Mouse (Mus musculus) myocyte (in vitro differentiated cells): ENCODE measurements around the gene Dgki. TPM values are rescaled to one million over a fixed set of nuclear protein-coding genes. Genes with fewer than 3 reads are reported as not detected.

Source experiments
- H3K27me3 ChIP-seq: one replicate; pipeline ENCODE4 v1.6.1; 2011; ENCODE audit not compliant: control insufficient read depth, insufficient read depth, insufficient read length
- H3K36me3 ChIP-seq: one replicate; pipeline ENCODE4 v1.6.1; 2011; ENCODE audit not compliant: control insufficient read depth, insufficient read depth
- H3K4me2 ChIP-seq: one replicate; pipeline ENCODE4 v1.6.1; 2011; ENCODE audit warnings: low read depth, control low read depth
- H3K4me3 ChIP-seq: one replicate; pipeline ENCODE4 v1.5.1; 2011; ENCODE audit warnings: mild to moderate bottlenecking, control low read depth, moderate library complexity
- H3K79me2 ChIP-seq: one replicate; pipeline ENCODE4 v1.6.1; 2011; ENCODE audit not compliant: control insufficient read depth, insufficient read depth
- H3ac ChIP-seq: one replicate; pipeline ENCODE4 v1.6.1; 2011; ENCODE audit not compliant: control insufficient read depth, insufficient read length
- CEBPB ChIP-seq: IDR thresholded peaks from 2 replicates; pipeline ENCODE4 v1.6.1; 2011; ENCODE audit warnings: mild to moderate bottlenecking, moderate library complexity; ENCODE audit not compliant: poor library complexity, insufficient read depth, severe bottlenecking
- E2F4 ChIP-seq: IDR thresholded peaks from one replicate; pipeline ENCODE4 v1.6.1; 2011; ENCODE audit warnings: mild to moderate bottlenecking, control low read depth, moderate library complexity; ENCODE audit not compliant: insufficient read depth
- MAX ChIP-seq: IDR thresholded peaks from one replicate; pipeline ENCODE4 v1.6.1; 2011; ENCODE audit warnings: low read depth, mild to moderate bottlenecking, control low read depth
- MYOD1 ChIP-seq, 3 experiments: IDR thresholded peaks; one replicate each; pipeline ENCODE4 v1.6.1; 2011; ENCODE audit warnings: control low read depth in 2 of 3, low read depth in 2 of 3, mild to moderate bottlenecking in 2 of 3, moderate library complexity in 1 of 3; ENCODE audit not compliant: insufficient read length in 2 of 3, control insufficient read depth in 1 of 3
- MYOG ChIP-seq, 3 experiments: IDR thresholded peaks; one replicate each; pipeline ENCODE4 v1.6.1; 2011; ENCODE audit warnings: control low read depth in 2 of 3, low read depth in 2 of 3, mild to moderate bottlenecking in 2 of 3; ENCODE audit not compliant: insufficient read length in 2 of 3, control insufficient read depth in 1 of 3, insufficient read depth in 1 of 3
- POLR2A ChIP-seq: IDR thresholded peaks from one replicate; pipeline ENCODE4 v1.6.1; 2011; ENCODE audit warnings: low read depth, mild to moderate bottlenecking, control low read depth, moderate library complexity; ENCODE audit not compliant: insufficient read length
- POLR2AphosphoS2 ChIP-seq: IDR thresholded peaks from one replicate; pipeline ENCODE4 v1.6.1; 2011; ENCODE audit warnings: low read depth, control low read depth; ENCODE audit not compliant: insufficient read length
- REST ChIP-seq: IDR thresholded peaks from one replicate; pipeline ENCODE4 v1.6.1; 2011; ENCODE audit warnings: mild to moderate bottlenecking, control low read depth, moderate library complexity; ENCODE audit not compliant: insufficient read depth, insufficient read length
- SRF ChIP-seq: IDR thresholded peaks from one replicate; pipeline ENCODE4 v1.6.1; 2011; ENCODE audit warnings: low read depth; ENCODE audit not compliant: control insufficient read depth, insufficient read length
- TCF12 ChIP-seq: IDR thresholded peaks from one replicate; pipeline ENCODE4 v1.6.1; 2011; ENCODE audit warnings: mild to moderate bottlenecking, control low read depth; ENCODE audit not compliant: poor library complexity, insufficient read depth, severe bottlenecking
- TCF3 ChIP-seq: IDR thresholded peaks from one replicate; pipeline ENCODE4 v1.6.1; 2011; ENCODE audit warnings: low read depth, control low read depth; ENCODE audit not compliant: insufficient read length
- USF1 ChIP-seq: IDR thresholded peaks from one replicate; pipeline ENCODE4 v1.6.1; 2011; ENCODE audit warnings: low read depth, mild to moderate bottlenecking, control low read depth, moderate library complexity
- polyA plus RNA-seq: library from polyadenylated mRNA; unstranded; fragments of >200 nt; fragmentation: generic; extraction: Trizol; gene quantifications from one replicate; pipeline ENCODE4 v1.2.1, GENCODE M21; 2012; ENCODE audit warnings: missing spikeins

Gene Dgki
- polyA plus RNA-seq, 1 experiment = 0.02 TPM

GRCm38 (mm10) chr6:37016046-37016445 lies 283.9 kb downstream of the Dgki start:
- no peaks in the 10 kb centered on the region for H3K36me3 ChIP-seq
- H3K4me2 ChIP-seq = no peak overlapping the region
- H3K27me3 ChIP-seq = no peaks in the 10 kb centered on the region
- no peak for TF ChIP-seq E2F4
- no peak for TF ChIP-seq MYOD1 (IDR thresholded peaks at IDR 0.05; ENCODE audit: control insufficient read depth in 1 of 3, insufficient read length in 2 of 3, low read depth in 2 of 3)
- no peak for TF ChIP-seq SRF
- no peak for TF ChIP-seq MAX
- no peak for TF ChIP-seq MYOG (IDR thresholded peaks at IDR 0.05; ENCODE audit: control insufficient read depth in 1 of 3, insufficient read depth in 1 of 3, insufficient read length in 2 of 3, low read depth in 2 of 3)
- TF ChIP-seq USF1 = no peak
- no peak for TF ChIP-seq POLR2A
- no peak for TF ChIP-seq POLR2AphosphoS2
- TF ChIP-seq REST = no peak
- TF ChIP-seq TCF12 = no peak
- no peak for TF ChIP-seq CEBPB
- TF ChIP-seq TCF3 = no peak
- H3K4me3 ChIP-seq = no peak overlapping the region
- H3K79me2 ChIP-seq = no peaks in the 10 kb centered on the region
- H3ac ChIP-seq = no peak overlapping the region

- Histone ChIP-seq H3K36me3 (no peaks in the 10 kb centered on the region), H3K4me3 (no peak overlapping the region), H3ac (no peak overlapping the region), H3K27me3 (no peaks in the 10 kb centered on the region), H3K79me2 (no peaks in the 10 kb centered on the region), H3K4me2 (no peak overlapping the region)
- TF ChIP-seq MYOD1 (IDR thresholded peaks at IDR 0.05; ENCODE audit: control insufficient read depth in 1 of 3, insufficient read length in 2 of 3, low read depth in 2 of 3) (no peak), TCF12 (no peak), POLR2AphosphoS2 (no peak), SRF (no peak), E2F4 (no peak), TCF3 (no peak)
Observed at GRCm38 (mm10) chr6:37011597-37011996, 288.4 kb downstream of the Dgki start.

- TF ChIP-seq SRF (no peak), CEBPB (no peak), POLR2A (no peak), POLR2AphosphoS2 (no peak), MYOD1 (IDR thresholded peaks at IDR 0.05; ENCODE audit: control insufficient read depth in 1 of 3, insufficient read length in 2 of 3, low read depth in 2 of 3) (no peak), USF1 (no peak), MYOG (IDR thresholded peaks at IDR 0.05; ENCODE audit: control insufficient read depth in 1 of 3, insufficient read depth in 1 of 3, insufficient read length in 2 of 3, low read depth in 2 of 3) (no peak), REST (no peak), E2F4 (no peak), MAX (no peak)
- Histone ChIP-seq H3K79me2 (no peaks in the 10 kb centered on the region), H3K4me2 (no peak overlapping the region), H3K36me3 (no peaks in the 10 kb centered on the region), H3K27me3 (no peaks in the 10 kb centered on the region), H3K4me3 (no peak overlapping the region), H3ac (no peak overlapping the region)
Observed at GRCm38 (mm10) chr6:37007573-37007972, 292.4 kb downstream of the Dgki start.

GRCm38 (mm10) chr6:37004914-37005313 lies 295.1 kb downstream of the Dgki start:
- no peak for TF ChIP-seq TCF3
- TF ChIP-seq MYOD1 (IDR thresholded peaks at IDR 0.05; ENCODE audit: control insufficient read depth in 1 of 3, insufficient read length in 2 of 3, low read depth in 2 of 3) = no peak
- TF ChIP-seq SRF = no peak
- TF ChIP-seq POLR2A = no peak
- no peak for TF ChIP-seq CEBPB
- no peak for TF ChIP-seq E2F4
- TF ChIP-seq REST = no peak
- no peak for TF ChIP-seq MYOG (IDR thresholded peaks at IDR 0.05; ENCODE audit: control insufficient read depth in 1 of 3, insufficient read depth in 1 of 3, insufficient read length in 2 of 3, low read depth in 2 of 3)

GRCm38 (mm10) chr6:37003235-37003634 lies 296.7 kb downstream of the Dgki start:
- Histone ChIP-seq H3K79me2 (no peaks in the 10 kb centered on the region), H3ac (no peak overlapping the region), H3K4me2 (no peak overlapping the region), H3K4me3 (no peak overlapping the region), H3K27me3 (peaks cover 10% of the 10 kb centered on the region), H3K36me3 (no peaks in the 10 kb centered on the region)
- TF ChIP-seq SRF = no peak
- TF ChIP-seq E2F4 = no peak
- no peak for TF ChIP-seq CEBPB
- no peak for TF ChIP-seq MYOD1 (IDR thresholded peaks at IDR 0.05; ENCODE audit: control insufficient read depth in 1 of 3, insufficient read length in 2 of 3, low read depth in 2 of 3)
- no peak for TF ChIP-seq MAX
- TF ChIP-seq MYOG (IDR thresholded peaks at IDR 0.05; ENCODE audit: control insufficient read depth in 1 of 3, insufficient read depth in 1 of 3, insufficient read length in 2 of 3, low read depth in 2 of 3) = no peak
- no peak for TF ChIP-seq TCF3

More at GRCm38 (mm10) chr6:37004914-37005313, 295.1 kb downstream of the Dgki start:
- Histone ChIP-seq H3K27me3 (peaks cover 4% of the 10 kb centered on the region), H3K79me2 (no peaks in the 10 kb centered on the region), H3K4me3 (no peak overlapping the region), H3K36me3 (no peaks in the 10 kb centered on the region), H3ac (no peak overlapping the region), H3K4me2 (no peak overlapping the region)
